Mouse (Mus musculus) testis, adult 2 months (tissue): ENCODE data around the gene Ddi1. TPM values are rescaled to one million over a fixed set of nuclear protein-coding genes. Genes with fewer than 3 reads are reported as not detected.
A peak's percentile ranks its signal among the peaks of the same experiment; 100 is the strongest.
"Not testable (repeated sequence)": the region's sequence is repeated elsewhere in the genome, so short reads cannot be mapped to it uniquely, and the experiment has no call there.

Source experiments
- H3K27ac ChIP-seq: fragments of 200-500 bp; 2 replicates; pipeline ENCODE4 v1.5.1; 2012; ENCODE audit warnings: low read depth, low read length; ENCODE audit not compliant: control insufficient read depth, insufficient read depth
- H3K27me3 ChIP-seq: fragments of 200-500 bp; 2 replicates; pipeline ENCODE4 v1.6.1; 2012; ENCODE audit warnings: mild to moderate bottlenecking, low read length, moderate library complexity; ENCODE audit not compliant: control insufficient read depth, insufficient read depth
- H3K36me3 ChIP-seq: fragments of 200-500 bp; 2 replicates; pipeline ENCODE4 v1.6.1; 2012; ENCODE audit warnings: mild to moderate bottlenecking, low read length; ENCODE audit not compliant: control insufficient read depth, insufficient read depth
- H3K4me1 ChIP-seq: fragments of 200-500 bp; 2 replicates; pipeline ENCODE4 v1.6.1; 2012; ENCODE audit warnings: low read length; ENCODE audit not compliant: control insufficient read depth, insufficient read depth
- H3K4me3 ChIP-seq: fragments of 200-500 bp; 2 replicates; pipeline ENCODE4 v1.5.1; 2012; ENCODE audit warnings: low read depth, mild to moderate bottlenecking, low read length, moderate library complexity, mixed read lengths; ENCODE audit not compliant: control insufficient read depth
- CTCF ChIP-seq: fragments of 200-500 bp; IDR thresholded peaks from 2 replicates; pipeline ENCODE4 v1.5.1; 2012; ENCODE audit warnings: low read depth, mild to moderate bottlenecking, inconsistent platforms, low read length, moderate library complexity; ENCODE audit not compliant: control insufficient read depth, insufficient read depth, insufficient replicate concordance
- POLR2A ChIP-seq: fragments of 200-500 bp; IDR thresholded peaks from 2 replicates; pipeline ENCODE4 v1.6.1; 2012; ENCODE audit warnings: low read depth, mild to moderate bottlenecking, inconsistent platforms, low read length, moderate library complexity; ENCODE audit not compliant: control insufficient read depth
- polyA plus RNA-seq: library from polyadenylated mRNA; depleted of rRNA; stranded (reverse); fragments of >200 nt; gene quantifications from 2 replicates; pipeline ENCODE4 v1.2.3, GENCODE M21; 2012

Gene Ddi1
- polyA plus RNA-seq, 1 experiment, result 52.0 TPM

DNA sequence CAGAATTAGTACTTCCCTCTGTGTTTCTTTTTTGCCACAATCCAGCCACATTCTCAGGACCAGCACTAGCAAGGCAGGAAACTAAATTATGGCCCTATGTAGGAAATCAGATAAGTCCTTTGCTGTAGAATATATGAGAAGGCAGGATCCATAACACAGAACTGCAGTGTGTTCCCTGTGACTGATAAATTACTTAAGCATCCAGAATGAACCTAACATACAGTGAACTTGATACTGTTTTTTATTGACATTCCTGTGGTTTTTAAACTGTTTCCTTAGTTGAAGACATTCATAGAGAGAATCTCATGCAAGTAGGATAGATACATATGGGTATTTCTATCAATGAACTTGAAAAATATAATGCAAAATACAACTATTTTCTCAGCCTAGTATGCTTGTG, 7.9 kb upstream of the Ddi1 start:
- Histone ChIP-seq H3K27ac (no peak overlapping the region), H3K4me1 (no peaks in the 10 kb centered on the region), H3K36me3 (no peaks in the 10 kb centered on the region), H3K27me3 (no peaks in the 10 kb centered on the region), H3K4me3 (no peak overlapping the region)
- TF ChIP-seq CTCF (no peak), POLR2A (no peak)

GRCm38 (mm10) chr9:6276395-6276794, 6.7 kb upstream of the Ddi1 start:
- Histone ChIP-seq H3K4me3 (no peak overlapping the region), H3K4me1 (no peaks in the 10 kb centered on the region), H3K27ac (no peak overlapping the region), H3K36me3 (no peaks in the 10 kb centered on the region), H3K27me3 (no peaks in the 10 kb centered on the region)
- TF ChIP-seq POLR2A (no peak), CTCF (no peak)

DNA sequence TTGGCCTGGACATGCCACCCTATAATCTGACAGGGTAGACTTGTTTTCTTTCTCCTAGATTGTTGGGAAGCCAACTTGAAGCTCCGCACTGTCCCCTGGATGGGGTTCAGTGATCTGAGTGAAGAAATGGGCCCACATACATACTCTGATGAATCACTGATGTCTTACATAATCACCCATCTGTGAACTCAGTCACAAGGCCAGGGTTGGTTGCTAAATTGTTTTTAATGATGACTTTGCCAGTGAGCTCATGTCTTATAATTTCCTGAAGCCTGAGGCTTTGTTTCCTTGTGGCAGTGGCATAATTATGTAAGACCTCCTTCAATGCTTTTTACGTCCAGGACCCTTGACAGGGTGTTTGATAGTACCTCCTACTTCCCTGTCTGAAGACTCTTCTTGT, 4.8 kb downstream of the Ddi1 start:
- Histone ChIP-seq H3K4me1 (no peaks in the 10 kb centered on the region; the same call in 1 of the 2 replicates), H3K36me3 (no peaks in the 10 kb centered on the region), H3K27me3 (no peaks in the 10 kb centered on the region), H3K4me3 (peak overlapping the region; percentile 64), H3K27ac (no peak overlapping the region)
- TF ChIP-seq POLR2A (no peak), CTCF (no peak)

GRCm38 (mm10) chr9:6257072-6257471, 12.6 kb downstream of the Ddi1 start:
- TF ChIP-seq POLR2A, result no peak
- TF ChIP-seq CTCF, result no peak
- no peaks in the 10 kb centered on the region for H3K36me3 ChIP-seq
- no peaks in the 10 kb centered on the region for H3K4me1 ChIP-seq
- no peak overlapping the region for H3K4me3 ChIP-seq
- H3K27ac ChIP-seq, result no peak overlapping the region
- H3K27me3 ChIP-seq, result no peaks in the 10 kb centered on the region

GRCm38 (mm10) chr9:6251990-6252389, 17.7 kb downstream of the Ddi1 start:
- no peak overlapping the region for H3K27ac ChIP-seq
- TF ChIP-seq CTCF (no peak), POLR2A (no peak)
- H3K4me1 ChIP-seq, result peaks cover 5% of the 10 kb centered on the region; the same call in 1 of the 2 replicates
- H3K27me3 ChIP-seq, result no peaks in the 10 kb centered on the region
- H3K4me3 ChIP-seq, result no peak overlapping the region
- H3K36me3 ChIP-seq, result no peaks in the 10 kb centered on the region

- no peaks in the 10 kb centered on the region for H3K36me3 ChIP-seq
- TF ChIP-seq POLR2A, result no peak
- TF ChIP-seq CTCF, result no peak
- H3K27me3 ChIP-seq, result no peaks in the 10 kb centered on the region
- no peak overlapping the region for H3K4me3 ChIP-seq
- peaks cover 5% of the 10 kb centered on the region; the same call in 1 of the 2 replicates for H3K4me1 ChIP-seq
- no peak overlapping the region for H3K27ac ChIP-seq
Observed at GRCm38 (mm10) chr9:6250320-6250719, 19.3 kb downstream of the Ddi1 start.

DNA sequence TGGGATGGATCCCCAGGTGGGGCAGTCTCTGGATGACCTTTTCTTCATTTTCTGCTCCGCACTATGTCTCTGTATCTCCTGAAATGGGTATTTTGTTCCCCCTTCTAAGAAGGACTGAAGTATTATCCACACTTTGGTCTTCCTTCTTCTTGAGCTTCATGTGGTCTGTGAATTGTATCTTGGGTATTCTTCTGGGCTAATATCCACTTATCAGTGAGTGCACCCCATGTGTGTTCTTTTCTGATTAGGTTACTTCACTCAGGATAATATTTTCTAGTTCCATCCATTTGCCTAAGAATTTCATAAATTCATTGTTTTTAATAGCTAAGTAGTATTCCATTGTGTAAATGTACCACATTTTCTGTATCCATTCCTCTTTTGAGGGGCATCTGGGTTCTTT, 33.7 kb downstream of the Ddi1 start:
- H3K27ac ChIP-seq, H3K4me1 ChIP-seq, H3K36me3 ChIP-seq, H3K4me3 ChIP-seq, H3K27me3 ChIP-seq: not testable (repeated sequence)

- H3K4me1 ChIP-seq, result no peaks in the 10 kb centered on the region
- no peaks in the 10 kb centered on the region for H3K27me3 ChIP-seq
Observed at GRCm38 (mm10) chr9:6217505-6217904, 52.1 kb downstream of the Ddi1 start.

More at GRCm38 (mm10) chr9:6217505-6217904, 52.1 kb downstream of the Ddi1 start:
- Histone ChIP-seq H3K36me3 (no peaks in the 10 kb centered on the region), H3K4me3 (no peak overlapping the region), H3K27ac (no peak overlapping the region)
- TF ChIP-seq POLR2A, result no peak
- TF ChIP-seq CTCF, result no peak
